Mouse (Mus musculus) kidney, postnatal 4 days (tissue): ENCODE measurements at regions not wholly inside any gene's neighbourhood (a gene's known extent, or its start where the extent isn't known, plus 50 kb on each side); places are given as distances from the start of the nearest gene placed in this dataset.

ENCODE experiments used
- DNase-seq, 2 experiments: peaks; one replicate each; pipeline ENCODE4 v3.0.0; 2021; ENCODE audit warnings: mixed read lengths in 2 of 2

- DNase-seq = peak; percentile 33
These were observed 181.9 kb downstream of the Kcna5 start for GRCm38 (mm10) chr6:126353346-126353745.

- DNase-seq = no peak
These were observed 183.8 kb upstream of the Ntf3 start for GRCm38 (mm10) chr6:126350476-126350875.

GRCm38 (mm10) chr6:126349905-126350304 lies 183.2 kb upstream of the Ntf3 start:
- DNase-seq = no peak

- DNase-seq = no peak
These were observed 178.5 kb upstream of the Ntf3 start for GRCm38 (mm10) chr6:126345221-126345620.

GRCm38 (mm10) chr6:126340098-126340610 lies 173.4 kb upstream of the Ntf3 start:
- DNase-seq = no peak

GRCm38 (mm10) chr6:126337711-126338110 lies 171.0 kb upstream of the Ntf3 start:
- DNase-seq = no peak

- DNase-seq = no peak
These were observed 167.5 kb upstream of the Ntf3 start for GRCm38 (mm10) chr6:126334258-126334657.

GRCm38 (mm10) chr6:126327187-126327586 lies 160.5 kb upstream of the Ntf3 start:
- DNase-seq = no peak

- no peak for DNase-seq
These were observed 151.8 kb upstream of the Ntf3 start for GRCm38 (mm10) chr6:126318523-126318922.

GRCm38 (mm10) chr6:126310786-126311480 lies 144.2 kb upstream of the Ntf3 start:
- no peak for DNase-seq

- no peak for DNase-seq
These were observed 136.4 kb upstream of the Ntf3 start for GRCm38 (mm10) chr6:126303086-126303485.

GRCm38 (mm10) chr6:126291581-126291980 lies 124.9 kb upstream of the Ntf3 start:
- DNase-seq = no peak

GRCm38 (mm10) chr6:126287166-126287565 lies 120.5 kb upstream of the Ntf3 start:
- no peak for DNase-seq

- no peak for DNase-seq
These were observed 119.5 kb upstream of the Ntf3 start for GRCm38 (mm10) chr6:126286201-126286600.

GRCm38 (mm10) chr6:126284409-126284808 lies 117.7 kb upstream of the Ntf3 start:
- no peak for DNase-seq

GRCm38 (mm10) chr6:126280352-126280751 lies 113.6 kb upstream of the Ntf3 start:
- DNase-seq = no peak

GRCm38 (mm10) chr6:126245986-126246385 lies 79.3 kb upstream of the Ntf3 start:
- peak; percentile 7 to 24 for DNase-seq

- peak in 1 of 2 experiments; percentile 5 for DNase-seq
These were observed 78.7 kb upstream of the Ntf3 start for GRCm38 (mm10) chr6:126245431-126245830.

- peak in 1 of 2 experiments; percentile 17 for DNase-seq
These were observed 75.6 kb upstream of the Ntf3 start for GRCm38 (mm10) chr6:126242299-126242698.

GRCm38 (mm10) chr6:126240256-126240655 lies 73.5 kb upstream of the Ntf3 start:
- DNase-seq = no peak
